Mouse (Mus musculus) embryonic facial prominence, embryonic 14.5 days (tissue): ENCODE results near the gene Dbndd1. TPM values are rescaled to one million over a fixed set of nuclear protein-coding genes. Genes with fewer than 3 reads are reported as not detected.

ENCODE experiments used
- polyA plus RNA-seq: library from polyadenylated mRNA; unstranded; fragments of >200 nt; fragmentation: Nextera tagmentation; extraction: Ambion mirVana; gene quantifications from 2 replicates; pipeline ENCODE4 v1.2.1, GENCODE M21; 2014

Gene Dbndd1
- polyA plus RNA-seq, 1 experiment from 2014 or later, result 14.4 TPM

Other genes with a start within 250 kb of the Dbndd1 start
- 20.9 and 24.8 TPM in 2 replicates for gene Fanca, start 196.9 kb downstream of the Dbndd1 start, polyA plus RNA-seq
- gene Spire2, start 182.8 kb downstream of the Dbndd1 start, polyA plus RNA-seq, result 2.7 and 2.8 TPM in 2 replicates
- gene Tcf25, start 141.7 kb downstream of the Dbndd1 start, polyA plus RNA-seq, result 159 and 163 TPM in 2 replicates
- gene Mc1r, start 108.4 kb downstream of the Dbndd1 start, polyA plus RNA-seq, result 0.29 and 0.32 TPM in 2 replicates
- gene Tubb3, start 104.0 kb downstream of the Dbndd1 start, polyA plus RNA-seq, result 81.9 and 99.5 TPM in 2 replicates
- 34.1 and 37.9 TPM in 2 replicates for gene Def8, start 91.9 kb downstream of the Dbndd1 start, polyA plus RNA-seq
- gene Afg3l1, start 37.6 kb downstream of the Dbndd1 start, polyA plus RNA-seq, result 33.5 and 33.6 TPM in 2 replicates
- gene Gas8, start 3.4 kb upstream of the Dbndd1 start, polyA plus RNA-seq, result 27.1 and 30.7 TPM in 2 replicates
- gene Rhou, start 138.5 kb upstream of the Dbndd1 start, polyA plus RNA-seq, result 9.5 and 9.6 TPM in 2 replicates